Mouse (Mus musculus) thymus, postnatal 4 days (tissue): ENCODE measurements around the gene Phyhd1.
A peak's percentile ranks its signal among the peaks of the same experiment; 100 is the strongest.

Experiments
- DNase-seq: peaks from one replicate; pipeline ENCODE4 v3.0.0; 2021

Phyhd1 gene

GRCm38 (mm10) chr2:30256616-30257350 is 9.2 kb upstream of the Phyhd1 start:
- DNase-seq: no peak

GRCm38 (mm10) chr2:30257699-30258460 is 8.1 kb upstream of the Phyhd1 start:
- DNase-seq: no peak

- DNase-seq: no peak
Observed at GRCm38 (mm10) chr2:30258600-30258999, 7.4 kb upstream of the Phyhd1 start.

GRCm38 (mm10) chr2:30259131-30260064 is 6.6 kb upstream of the Phyhd1 start:
- no peak for DNase-seq

- DNase-seq: no peak
Observed at GRCm38 (mm10) chr2:30261064-30261736, 4.8 kb upstream of the Phyhd1 start.

GRCm38 (mm10) chr2:30261921-30262839 is 3.8 kb upstream of the Phyhd1 start:
- no peak for DNase-seq

GRCm38 (mm10) chr2:30262840-30263441 is 3.1 kb upstream of the Phyhd1 start:
- DNase-seq: no peak

- no peak for DNase-seq
Observed at GRCm38 (mm10) chr2:30263811-30264210, 2.2 kb upstream of the Phyhd1 start.

- DNase-seq: no peak
Observed at GRCm38 (mm10) chr2:30264671-30265519, 1.1 kb upstream of the Phyhd1 start.

GRCm38 (mm10) chr2:30266392-30266941 is 464 bp downstream of the Phyhd1 start:
- no peak for DNase-seq

GRCm38 (mm10) chr2:30267466-30267865 is 1.5 kb downstream of the Phyhd1 start:
- no peak for DNase-seq

GRCm38 (mm10) chr2:30268371-30268770 is 2.4 kb downstream of the Phyhd1 start:
- DNase-seq: no peak

- no peak for DNase-seq
Observed at GRCm38 (mm10) chr2:30269241-30269990, 3.4 kb downstream of the Phyhd1 start.

GRCm38 (mm10) chr2:30270134-30270533 is 4.1 kb downstream of the Phyhd1 start:
- peak; percentile 51 for DNase-seq

- DNase-seq: no peak
Observed at GRCm38 (mm10) chr2:30280743-30281142, 14.7 kb downstream of the Phyhd1 start, which contains the start of gene Gm28038. TSS of gene Gm28038 (plus strand) at chr2:30281043.

- no peak for DNase-seq
Observed at GRCm38 (mm10) chr2:30281651-30282050, 15.6 kb downstream of the Phyhd1 start.

- DNase-seq: no peak
Observed at GRCm38 (mm10) chr2:30283193-30283592, 17.2 kb downstream of the Phyhd1 start.

GRCm38 (mm10) chr2:30285004-30285403 is 19.0 kb downstream of the Phyhd1 start:
- no peak for DNase-seq
